8 mouse cellular contexts compared by ENCODE assay signal in genomic region chr11:100571202-100571567, GRCm38 (mm10). TPM values are rescaled to one million over a fixed set of nuclear protein-coding genes. Genes with fewer than 3 reads are reported as not detected.
DNase-seq lines count a peak whose midpoint lies in the region; ATAC-seq lines count a peak whose summit lies in the region.

No protein-coding gene starts in this region.

- no peaks in the 10 kb centered on the region for H3K36me3 ChIP-seq in embryonic facial prominence, embryonic 14.5 days (ENCODE audit: control insufficient read depth, insufficient read depth, low read length)
- H3K36me3 ChIP-seq in hindbrain, embryonic 10.5 days: 0 out of 2 replicates have a peak, but pooled peaks cover 3% of the 10 kb centered on the region
- H3K36me3 ChIP-seq in liver, embryonic 13.5 days: no peaks in the 10 kb centered on the region

- 0 out of 2 replicates have a peak overlapping the region, but pooled peaks have one; percentile 37 for H3K9ac ChIP-seq in embryonic facial prominence, embryonic 14.5 days (ENCODE audit: low read depth, low read length)
- 0 out of 2 replicates have a peak overlapping the region, but pooled peaks have one; percentile 3 for H3K9ac ChIP-seq in liver, embryonic 13.5 days

- ATAC-seq in embryonic facial prominence, embryonic 14.5 days (ENCODE audit: low read depth): no peak
- ATAC-seq in liver, embryonic 13.5 days (ENCODE audit: low read depth): no peak

- no peaks in the 10 kb centered on the region for H3K9me3 ChIP-seq in embryonic facial prominence, embryonic 14.5 days (ENCODE audit: control insufficient read depth, low read length)
- no peaks in the 10 kb centered on the region for H3K9me3 ChIP-seq in hindbrain, embryonic 10.5 days
- H3K9me3 ChIP-seq in liver, embryonic 13.5 days (replicated peaks): no peaks in the 10 kb centered on the region

- peak overlapping the region; percentile 11; the same call in 1 of the 2 replicates for H3K4me3 ChIP-seq in embryonic facial prominence, embryonic 14.5 days (ENCODE audit: low read depth, low read length)
- peak overlapping the region; percentile 40 for H3K4me3 ChIP-seq in hindbrain, embryonic 10.5 days
- H3K4me3 ChIP-seq in liver, embryonic 13.5 days (replicated peaks): peak overlapping the region; percentile 23; the same call in 1 of the 2 replicates

- H3K4me2 ChIP-seq in embryonic facial prominence, embryonic 14.5 days (ENCODE audit: low read depth, low read length): peak overlapping the region; percentile 49
- peak overlapping the region; percentile 48 for H3K4me2 ChIP-seq in liver, embryonic 13.5 days

- H3K27me3 ChIP-seq in embryonic facial prominence, embryonic 14.5 days (replicated peaks; ENCODE audit: control insufficient read depth, insufficient read depth, low read length): peaks cover 10% of the 10 kb centered on the region; the same call in 1 of the 2 replicates
- peaks cover 23% of the 10 kb centered on the region for H3K27me3 ChIP-seq in hindbrain, embryonic 10.5 days (ENCODE audit: insufficient read depth, poor library complexity, severe bottlenecking)
- H3K27me3 ChIP-seq in liver, embryonic 13.5 days: peaks cover 12% of the 10 kb centered on the region

- 11% methylated on average over 16 of the region's 16 CpGs for WGBS in embryonic facial prominence, embryonic 14.5 days
- WGBS in hindbrain, embryonic 10.5 days: 15% methylated on average over 16 of the region's 16 CpGs
- WGBS in liver, embryonic 13.5 days (ENCODE audit: insufficient replicate concordance): 14% methylated on average over 16 of the region's 16 CpGs

- peak; percentile 24 for DNase-seq in embryo, embryonic 10.5 days (ENCODE audit: low spot score)
- no peak for DNase-seq in embryo, embryonic 11 days
- peak; percentile 29 to 33 for DNase-seq in B cell, adult 2 months
- DNase-seq in embryonic facial prominence, embryonic 14.5 days (ENCODE audit: low spot score): no peak
- peak; percentile 34 for DNase-seq in hindbrain, embryonic 10.5 days (ENCODE audit: low spot score)
- DNase-seq in liver, embryonic 13.5 days: no peak
- DNase-seq in right cerebral cortex, postnatal 25 days: peak; percentile 26
- DNase-seq in kidney, adult 11 months: no peak

- H3K27ac ChIP-seq in embryonic facial prominence, embryonic 14.5 days (replicated peaks; ENCODE audit: low read depth, low read length): no peak overlapping the region
- peak overlapping the region; percentile 56; the same call in 1 of the 2 replicates for H3K27ac ChIP-seq in hindbrain, embryonic 10.5 days
- H3K27ac ChIP-seq in liver, embryonic 13.5 days: no peak overlapping the region

- peaks cover 12% of the 10 kb centered on the region for H3K4me1 ChIP-seq in embryonic facial prominence, embryonic 14.5 days (ENCODE audit: control insufficient read depth, insufficient read depth, low read length)
- peaks cover 45% of the 10 kb centered on the region for H3K4me1 ChIP-seq in hindbrain, embryonic 10.5 days (replicated peaks)
- peaks cover 30% of the 10 kb centered on the region for H3K4me1 ChIP-seq in liver, embryonic 13.5 days (replicated peaks)

RNA-seq across cellular contexts. Expression of gene Cnp, which starts 3.5 kb away (rescaled TPM):
- 33.6 and 37.3 TPM in 2 replicates for polyA plus RNA-seq in embryonic facial prominence, embryonic 14.5 days (2014; fragmentation: Nextera tagmentation; extraction: Ambion mirVana)
- polyA plus RNA-seq in hindbrain, embryonic 10.5 days (2016; fragmentation: Nextera tagmentation; extraction: Ambion mirVana): 22.7 and 27.3 TPM in 2 replicates
- 13.2 and 14.1 TPM in 2 replicates for polyA plus RNA-seq in liver, embryonic 13.5 days (2015; fragmentation: Nextera tagmentation; extraction: Ambion mirVana)

RNA-seq across cellular contexts. Expression of gene Ttc25, which starts 25.8 kb away (rescaled TPM):
- polyA plus RNA-seq in embryonic facial prominence, embryonic 14.5 days (2014; fragmentation: Nextera tagmentation; extraction: Ambion mirVana): 1.4 and 2.4 TPM in 2 replicates
- 3.2 and 3.3 TPM in 2 replicates for polyA plus RNA-seq in hindbrain, embryonic 10.5 days (2016; fragmentation: Nextera tagmentation; extraction: Ambion mirVana)
- 0.08 and 0.16 TPM in 2 replicates for polyA plus RNA-seq in liver, embryonic 13.5 days (2015; fragmentation: Nextera tagmentation; extraction: Ambion mirVana)

RNA-seq across cellular contexts. Expression of gene Acly, which starts 43.4 kb away (rescaled TPM):
- polyA plus RNA-seq in embryonic facial prominence, embryonic 14.5 days (2014; fragmentation: Nextera tagmentation; extraction: Ambion mirVana): 114 and 148 TPM in 2 replicates
- polyA plus RNA-seq in hindbrain, embryonic 10.5 days (2016; fragmentation: Nextera tagmentation; extraction: Ambion mirVana): 356 and 388 TPM in 2 replicates
- 86.2 and 108 TPM in 2 replicates for polyA plus RNA-seq in liver, embryonic 13.5 days (2015; fragmentation: Nextera tagmentation; extraction: Ambion mirVana)

RNA-seq across cellular contexts. Expression of gene Nkiras2, which starts 47.9 kb away (rescaled TPM):
- 67.1 and 81.0 TPM in 2 replicates for polyA plus RNA-seq in embryonic facial prominence, embryonic 14.5 days (2014; fragmentation: Nextera tagmentation; extraction: Ambion mirVana)
- polyA plus RNA-seq in hindbrain, embryonic 10.5 days (2016; fragmentation: Nextera tagmentation; extraction: Ambion mirVana): 95.9 and 119 TPM in 2 replicates
- 19.9 and 20.9 TPM in 2 replicates for polyA plus RNA-seq in liver, embryonic 13.5 days (2015; fragmentation: Nextera tagmentation; extraction: Ambion mirVana)

RNA-seq across cellular contexts. Expression of gene Dnajc7, which starts 48.8 kb away (rescaled TPM):
- 58.2 and 64.5 TPM in 2 replicates for polyA plus RNA-seq in embryonic facial prominence, embryonic 14.5 days (2014; fragmentation: Nextera tagmentation; extraction: Ambion mirVana)
- 219 and 260 TPM in 2 replicates for polyA plus RNA-seq in hindbrain, embryonic 10.5 days (2016; fragmentation: Nextera tagmentation; extraction: Ambion mirVana)
- 70.7 and 86.2 TPM in 2 replicates for polyA plus RNA-seq in liver, embryonic 13.5 days (2015; fragmentation: Nextera tagmentation; extraction: Ambion mirVana)

Comparison
In these comparisons a context has a peak if more than half of its experiments do, and no peak if none do; other contexts are left out.
1. DNase-seq: peak in embryo, embryonic 10.5 days (single experiment), B cell, adult 2 months (2 of 2), hindbrain, embryonic 10.5 days (single experiment) and right cerebral cortex, postnatal 25 days (single experiment); none in embryo, embryonic 11 days (single experiment), embryonic facial prominence, embryonic 14.5 days (single experiment), liver, embryonic 13.5 days (single experiment) and kidney, adult 11 months (single experiment).
2. Peak in every context shown above with its lines, with median percentiles within 50 percentile points of each other: H3K4me3 ChIP-seq.